In genomic region chr1:131046607-131047006, GRCm38 (mm10) we compare ENCODE assay signal across 26 mouse cellular contexts. TPM values are rescaled to one million over a fixed set of nuclear protein-coding genes. Genes with fewer than 3 reads are reported as not detected.
"Had no signal": no experiment of that assay in that cellular context is flagged by ENCODE, and none has a peak within 500 bp of the region (broad histone marks: within the 10 kb centered on the region; RNA-seq: fewer than 3 reads in every experiment).

No protein-coding gene starts in this region.

- DNase-seq: kidney, adult 2 months; kidney, postnatal 36 days; layer of hippocampus, adult 9-11 months; layer of hippocampus, postnatal 36 days; liver; liver, embryonic 13.5 days; liver, postnatal 0 days; lung, postnatal 14 days; right cerebral cortex, adult 18-20 months; right cerebral cortex, postnatal 25 days; thymus, adult 2 months; thymus, postnatal 25 days had no signal

- H3K4me1 ChIP-seq: midbrain, embryonic 15.5 days had no signal

- H3K4me2 ChIP-seq: kidney, embryonic 15.5 days; limb, embryonic 12.5 days; liver, embryonic 13.5 days; lung, embryonic 15.5 days; midbrain, embryonic 11.5 days; midbrain, embryonic 15.5 days; neural tube, embryonic 13.5 days; stomach, embryonic 15.5 days had no signal

- ATAC-seq: liver, postnatal 0 days; midbrain, embryonic 15.5 days had no signal

- H3K27ac ChIP-seq: kidney, embryonic 15.5 days; limb, embryonic 12.5 days; liver, embryonic 13.5 days; lung, embryonic 15.5 days; macrophage; midbrain, embryonic 15.5 days; neural tube, embryonic 13.5 days; stomach, embryonic 15.5 days had no signal

- H3K36me3 ChIP-seq: limb, embryonic 12.5 days; liver, embryonic 13.5 days; lung, embryonic 15.5 days; midbrain, embryonic 15.5 days; neural tube, embryonic 13.5 days; stomach, embryonic 15.5 days had no signal

- H3K9ac ChIP-seq: kidney, embryonic 15.5 days; limb, embryonic 12.5 days; liver, embryonic 13.5 days; liver, postnatal 0 days; lung, embryonic 15.5 days; midbrain, embryonic 15.5 days; neural tube, embryonic 13.5 days; stomach, embryonic 15.5 days had no signal

- H3K27me3 ChIP-seq: kidney, embryonic 15.5 days; limb, embryonic 12.5 days; liver, embryonic 13.5 days; lung, embryonic 15.5 days; megakaryocyte, embryonic 14.5 days; midbrain, embryonic 15.5 days; neural tube, embryonic 13.5 days; stomach, embryonic 15.5 days had no signal

- H3K9me3 ChIP-seq: kidney, embryonic 15.5 days; limb, embryonic 12.5 days; liver, embryonic 13.5 days; lung, embryonic 15.5 days; megakaryocyte, embryonic 14.5 days; midbrain, embryonic 15.5 days; neural tube, embryonic 13.5 days; stomach, embryonic 15.5 days had no signal

- H3K4me3 ChIP-seq: kidney, embryonic 15.5 days; limb, embryonic 12.5 days; liver, embryonic 13.5 days; lung, embryonic 15.5 days; megakaryocyte, embryonic 14.5 days; midbrain, embryonic 15.5 days; neural tube, embryonic 13.5 days; stomach, embryonic 15.5 days had no signal

RNA-seq across cellular contexts. Expression of gene Il10, which starts 27.0 kb away (rescaled TPM):
- total RNA-seq: layer of hippocampus, adult 18-20 months; layer of hippocampus, postnatal 36 days; left cerebral cortex, postnatal 36 days; monocyte, adult 5-6 weeks had no signal
- polyA plus RNA-seq: kidney, adult 2 months; kidney, embryonic 15.5 days; liver, embryonic 13.5 days; midbrain, embryonic 11.5 days; midbrain, embryonic 15.5 days; neural tube, embryonic 13.5 days; small intestine, adult 2 months; stomach, embryonic 15.5 days; testis, adult 2 months had no signal
